Mouse (Mus musculus): ENCODE measurements around the gene Sfxn5. TPM values are rescaled to one million over a fixed set of nuclear protein-coding genes. Genes with fewer than 3 reads are reported as not detected.

Gene Sfxn5
- polyA plus RNA-seq, 1 experiment from 2014 or later, result 22.7 TPM

DNA sequence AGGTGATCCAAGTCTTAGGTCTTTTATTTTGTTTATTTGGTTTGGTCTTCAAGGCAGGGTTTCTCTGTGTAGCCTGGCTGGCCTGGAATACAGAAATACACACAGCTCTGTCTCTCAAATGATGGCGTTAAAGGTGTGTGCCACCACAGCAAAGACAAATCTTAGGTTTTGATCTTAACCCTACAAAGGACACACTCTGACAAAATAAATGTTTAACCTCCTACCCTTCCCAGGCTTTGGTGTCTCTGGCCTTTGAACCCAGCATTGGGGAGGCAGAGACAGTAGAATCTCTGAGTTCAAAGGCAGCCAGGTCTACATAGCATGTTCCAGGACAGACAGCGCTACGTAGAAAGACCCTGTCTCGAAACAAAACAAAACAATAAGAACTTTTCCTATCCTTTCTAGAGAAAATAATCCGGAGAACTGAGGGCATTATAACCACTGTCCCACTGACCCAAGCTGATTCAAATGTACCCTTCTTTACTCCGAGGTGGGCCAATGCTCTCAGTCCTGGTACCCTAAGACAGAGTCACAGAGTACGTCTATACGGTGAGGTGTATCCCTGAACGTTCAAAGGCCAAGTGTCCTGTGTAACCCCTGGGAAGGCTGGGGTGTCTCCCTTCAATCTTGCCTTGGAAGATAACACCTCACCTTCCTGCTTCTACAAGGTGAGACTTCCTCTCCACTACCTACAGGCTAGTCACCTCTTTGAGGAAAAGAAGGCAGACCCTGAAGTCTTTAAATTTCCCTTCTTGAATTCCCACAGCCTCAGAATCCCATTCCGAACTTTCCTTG lies 40.0 kb upstream of the Sfxn5 start:
- Histone ChIP-seq H3K4me2 (peak overlapping the region; percentile 89), H3K9me3 (replicated peaks) (no peaks in the 10 kb centered on the region), H3K27me3 (peaks cover 3% of the 10 kb centered on the region), H3K36me3 (ENCODE audit: poor library complexity, severe bottlenecking) (no peaks in the 10 kb centered on the region), H3K27ac (no peak overlapping the region), H3K4me1 (peaks cover 26% of the 10 kb centered on the region), H3K9ac (peak overlapping the region; percentile 83), H3K4me3 (peak overlapping the region; percentile 78)
- no peak for ATAC-seq
- WGBS, result 87% methylated on average over 10 of the region's 10 CpGs

GRCm38 (mm10) chr6:85372496-85372895 lies 39.3 kb upstream of the Sfxn5 start:
- Histone ChIP-seq H3K27ac (no peak overlapping the region), H3K4me1 (peaks cover 26% of the 10 kb centered on the region), H3K9me3 (replicated peaks) (no peaks in the 10 kb centered on the region), H3K27me3 (peaks cover 3% of the 10 kb centered on the region), H3K4me3 (no peak overlapping the region), H3K9ac (no peak overlapping the region), H3K4me2 (peak overlapping the region; percentile 89), H3K36me3 (ENCODE audit: poor library complexity, severe bottlenecking) (no peaks in the 10 kb centered on the region)
- no peak for ATAC-seq
- WGBS, result 83% methylated on average over 2 of the region's 2 CpGs

DNA sequence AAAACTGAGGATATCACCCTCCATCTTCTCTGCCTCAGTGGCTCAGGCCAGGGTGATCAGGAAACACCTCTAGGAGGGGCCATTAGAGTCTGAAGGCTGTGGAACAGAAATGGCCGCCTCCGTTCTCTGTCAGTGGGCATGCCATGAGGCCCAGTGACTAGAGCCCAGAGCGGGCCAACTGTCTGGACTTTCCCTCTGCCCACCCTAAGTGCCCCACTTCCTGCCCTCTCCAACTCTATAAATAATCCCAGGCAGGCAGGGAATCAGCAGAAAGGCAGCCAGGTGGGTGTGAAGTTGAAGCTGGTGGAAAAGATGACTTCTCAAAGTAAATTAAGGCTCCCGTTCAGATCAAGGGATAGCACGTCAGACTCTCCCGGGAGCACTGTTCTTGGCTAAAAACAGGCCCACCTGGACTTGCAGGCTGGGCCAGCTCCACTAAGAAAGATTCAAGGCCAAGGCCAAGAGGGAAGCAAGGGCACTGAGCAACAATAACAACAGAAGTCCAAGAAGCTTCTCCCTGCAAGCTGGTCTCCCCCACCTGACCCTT lies 38.7 kb upstream of the Sfxn5 start:
- no peak overlapping the region for H3K27ac ChIP-seq
- peaks cover 26% of the 10 kb centered on the region for H3K4me1 ChIP-seq
- H3K36me3 ChIP-seq (ENCODE audit: poor library complexity, severe bottlenecking), result no peaks in the 10 kb centered on the region
- H3K9me3 ChIP-seq (replicated peaks), result no peaks in the 10 kb centered on the region
- peak overlapping the region; percentile 89; the same call in 1 of the 2 replicates for H3K4me2 ChIP-seq
- 94% methylated on average over 6 of the region's 6 CpGs for WGBS
- H3K27me3 ChIP-seq, result peaks cover 3% of the 10 kb centered on the region
- no peak overlapping the region for H3K9ac ChIP-seq
- H3K4me3 ChIP-seq, result no peak overlapping the region
- ATAC-seq, result no peak

GRCm38 (mm10) chr6:85370666-85371430 lies 37.6 kb upstream of the Sfxn5 start:
- H3K9me3 ChIP-seq (replicated peaks), result no peaks in the 10 kb centered on the region
- H3K4me3 ChIP-seq, result no peak overlapping the region
- 88% methylated on average over 9 of the region's 9 CpGs for WGBS
- H3K27me3 ChIP-seq, result peaks cover 3% of the 10 kb centered on the region; the same call in 1 of the 2 replicates
- no peaks in the 10 kb centered on the region for H3K36me3 ChIP-seq (ENCODE audit: poor library complexity, severe bottlenecking)
- no peak overlapping the region for H3K9ac ChIP-seq
- H3K4me1 ChIP-seq, result peaks cover 32% of the 10 kb centered on the region
- H3K4me2 ChIP-seq, result no peak overlapping the region
- ATAC-seq, result no peak
- no peak overlapping the region for H3K27ac ChIP-seq

- Histone ChIP-seq H3K36me3 (ENCODE audit: poor library complexity, severe bottlenecking) (0 out of 2 replicates have a peak, but pooled peaks cover 2% of the 10 kb centered on the region), H3K9me3 (replicated peaks) (no peaks in the 10 kb centered on the region), H3K9ac (no peak overlapping the region), H3K4me2 (no peak overlapping the region), H3K4me1 (peaks cover 32% of the 10 kb centered on the region), H3K4me3 (no peak overlapping the region), H3K27me3 (peaks cover 3% of the 10 kb centered on the region; the same call in 1 of the 2 replicates), H3K27ac (no peak overlapping the region)
- no peak for ATAC-seq
- 94% methylated on average over 5 of the region's 5 CpGs for WGBS
These were observed 36.8 kb upstream of the Sfxn5 start for GRCm38 (mm10) chr6:85370041-85370440.

DNA sequence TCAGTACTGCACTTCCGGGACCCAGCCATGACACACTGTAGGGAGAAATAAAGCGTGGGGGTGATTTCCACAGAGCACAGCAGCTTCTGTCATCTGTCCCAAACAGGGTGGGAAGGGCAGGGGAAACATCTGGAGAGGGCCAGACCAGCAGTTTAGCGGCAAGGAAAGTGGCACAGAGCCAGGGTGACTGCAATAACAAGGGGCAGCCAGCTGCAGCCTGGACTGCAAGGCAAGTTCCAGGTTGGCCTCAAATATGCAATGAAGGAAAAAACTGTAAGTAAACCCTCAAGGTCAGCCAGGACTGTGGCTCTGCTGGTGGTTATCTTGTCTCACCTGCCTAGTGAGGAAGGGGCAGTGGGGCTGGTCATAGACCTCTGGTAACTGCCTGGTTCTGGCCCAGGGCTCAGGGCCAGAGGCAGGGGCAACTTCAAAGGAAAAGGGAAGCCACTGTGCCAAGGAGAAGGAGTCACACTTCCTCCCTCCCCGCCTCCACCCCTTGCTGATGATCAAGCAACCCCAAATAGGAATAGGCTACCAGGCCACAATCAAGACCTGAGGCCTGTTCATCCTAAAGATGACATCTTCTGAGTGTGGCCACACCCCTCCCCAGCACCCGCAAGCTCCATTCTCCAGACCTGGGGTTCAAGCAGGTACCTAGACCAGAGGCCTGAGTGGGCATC lies 36.1 kb upstream of the Sfxn5 start:
- H3K4me1 ChIP-seq, result peaks cover 32% of the 10 kb centered on the region
- 0 out of 2 replicates have a peak, but pooled peaks cover 2% of the 10 kb centered on the region for H3K36me3 ChIP-seq (ENCODE audit: poor library complexity, severe bottlenecking)
- H3K9ac ChIP-seq, result no peak overlapping the region
- no peak overlapping the region for H3K4me3 ChIP-seq
- no peak for ATAC-seq
- no peaks in the 10 kb centered on the region for H3K9me3 ChIP-seq (replicated peaks)
- no peak overlapping the region for H3K4me2 ChIP-seq
- H3K27me3 ChIP-seq, result peaks cover 3% of the 10 kb centered on the region; the same call in 1 of the 2 replicates
- 89% methylated on average over 5 of the region's 5 CpGs for WGBS
- H3K27ac ChIP-seq, result no peak overlapping the region

GRCm38 (mm10) chr6:85368722-85369121 lies 35.5 kb upstream of the Sfxn5 start:
- 65% methylated on average over 5 of the region's 5 CpGs for WGBS
- Histone ChIP-seq H3K4me3 (no peak overlapping the region), H3K4me1 (peaks cover 28% of the 10 kb centered on the region), H3K27ac (no peak overlapping the region), H3K36me3 (ENCODE audit: poor library complexity, severe bottlenecking) (0 out of 2 replicates have a peak, but pooled peaks cover 2% of the 10 kb centered on the region), H3K9me3 (replicated peaks) (no peaks in the 10 kb centered on the region), H3K27me3 (peaks cover 3% of the 10 kb centered on the region; the same call in 1 of the 2 replicates), H3K4me2 (no peak overlapping the region), H3K9ac (no peak overlapping the region)
- ATAC-seq, result no peak

GRCm38 (mm10) chr6:85368166-85368565 lies 34.9 kb upstream of the Sfxn5 start:
- Histone ChIP-seq H3K4me3 (no peak overlapping the region), H3K27me3 (no peaks in the 10 kb centered on the region; the same call in 1 of the 2 replicates), H3K36me3 (ENCODE audit: poor library complexity, severe bottlenecking) (0 out of 2 replicates have a peak, but pooled peaks cover 2% of the 10 kb centered on the region), H3K9me3 (replicated peaks) (no peaks in the 10 kb centered on the region), H3K4me2 (no peak overlapping the region), H3K4me1 (peaks cover 22% of the 10 kb centered on the region), H3K27ac (no peak overlapping the region), H3K9ac (no peak overlapping the region)
- 73% methylated on average over 1 of the region's 1 CpGs for WGBS
- ATAC-seq, result no peak

- H3K4me3 ChIP-seq, result no peak overlapping the region
- H3K27ac ChIP-seq, result no peak overlapping the region
- 59% methylated on average over 1 of the region's 1 CpGs for WGBS
- 0 out of 2 replicates have a peak, but pooled peaks cover 2% of the 10 kb centered on the region for H3K36me3 ChIP-seq (ENCODE audit: poor library complexity, severe bottlenecking)
- peaks cover 12% of the 10 kb centered on the region for H3K4me1 ChIP-seq
- H3K9me3 ChIP-seq (replicated peaks), result no peaks in the 10 kb centered on the region
- H3K4me2 ChIP-seq, result no peak overlapping the region
- no peak overlapping the region for H3K9ac ChIP-seq
- ATAC-seq, result no peak
- no peaks in the 10 kb centered on the region for H3K27me3 ChIP-seq
These were observed 33.2 kb upstream of the Sfxn5 start for GRCm38 (mm10) chr6:85366387-85366786.

- H3K27ac ChIP-seq, result no peak overlapping the region
- ATAC-seq, result no peak
- H3K36me3 ChIP-seq (ENCODE audit: poor library complexity, severe bottlenecking), result 0 out of 2 replicates have a peak, but pooled peaks cover 2% of the 10 kb centered on the region
- H3K9me3 ChIP-seq (replicated peaks), result no peaks in the 10 kb centered on the region
- WGBS, result 81% methylated on average over 5 of the region's 5 CpGs
- no peak overlapping the region for H3K9ac ChIP-seq
- no peaks in the 10 kb centered on the region for H3K27me3 ChIP-seq
- no peak overlapping the region for H3K4me3 ChIP-seq
- H3K4me1 ChIP-seq, result peaks cover 12% of the 10 kb centered on the region
- no peak overlapping the region for H3K4me2 ChIP-seq
These were observed 31.2 kb upstream of the Sfxn5 start for GRCm38 (mm10) chr6:85364439-85364838.

- no peak overlapping the region for H3K9ac ChIP-seq
- ATAC-seq, result no peak
- H3K27ac ChIP-seq, result no peak overlapping the region; the same call in 1 of the 2 replicates
- H3K4me1 ChIP-seq, result peaks cover 9% of the 10 kb centered on the region
- no peaks in the 10 kb centered on the region for H3K9me3 ChIP-seq (replicated peaks)
- no peak overlapping the region for H3K4me2 ChIP-seq
- no peaks in the 10 kb centered on the region for H3K27me3 ChIP-seq
- H3K36me3 ChIP-seq (ENCODE audit: poor library complexity, severe bottlenecking), result 0 out of 2 replicates have a peak, but pooled peaks cover 2% of the 10 kb centered on the region
- no peak overlapping the region for H3K4me3 ChIP-seq
- 82% methylated on average over 4 of the region's 4 CpGs for WGBS
These were observed 30.7 kb upstream of the Sfxn5 start for GRCm38 (mm10) chr6:85363906-85364260.
